Mouse (Mus musculus) left cerebral cortex, postnatal 10 days (tissue): Measurements from ENCODE around the gene Ppp1r8. TPM values are rescaled to one million over a fixed set of nuclear protein-coding genes. Genes with fewer than 3 reads are reported as not detected.
"Not testable (repeated sequence)": the region's sequence is repeated elsewhere in the genome, so short reads cannot be mapped to it uniquely, and the experiment has no call there.

ENCODE experiments used
- DNase-seq, 2 experiments: peaks; one replicate each; pipeline ENCODE4 v3.0.0; 2021 to 2022; ENCODE audit warnings: low spot score in 2 of 2, mixed read lengths in 1 of 2; ENCODE audit errors: extremely low spot score in 1 of 2
- intact Hi-C: fragments of 180-260 bp; cut with DNase I; formaldehyde crosslinking; loops from one replicate; pipeline ENCODE4 v1.15.1; 2025
- total RNA-seq, 2 experiments: library from RNA; stranded (reverse); gene quantifications; 2 replicates each; pipeline ENCODE4 v1.2.3; 2021

The Ppp1r8 gene
- total RNA-seq, 2 experiments from 2014 or later: 44.9 to 45.0 TPM

DNA sequence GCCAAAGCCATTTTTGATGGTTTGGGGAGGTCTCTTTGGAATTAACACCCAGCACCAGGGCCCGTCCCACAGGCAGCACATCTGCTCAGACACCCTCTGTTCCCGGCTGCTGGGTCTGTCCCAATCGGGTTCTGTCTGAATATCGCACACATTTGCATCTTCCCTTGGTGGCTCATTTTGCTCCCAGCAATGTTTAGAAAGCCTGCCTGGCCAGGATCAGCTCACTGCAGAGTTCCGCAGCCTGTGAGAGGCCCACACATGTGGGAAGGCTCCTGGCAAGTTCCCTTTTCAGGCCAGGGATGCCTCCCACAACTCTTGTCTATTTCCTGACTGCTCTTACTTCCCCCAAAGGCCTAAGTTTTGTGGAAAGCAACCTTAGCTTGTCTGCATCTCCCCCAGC is 33.3 kb downstream of the Ppp1r8 start:
- intact Hi-C loops: no loop called here

GRCm38 (mm10) chr4:132807771-132808641 is 35.0 kb downstream of the Ppp1r8 start:
- intact Hi-C loops: no loop called here
- no peak for DNase-seq

More for the DNA sequence above, 33.3 kb downstream of the Ppp1r8 start:
- DNase-seq: no peak

DNA sequence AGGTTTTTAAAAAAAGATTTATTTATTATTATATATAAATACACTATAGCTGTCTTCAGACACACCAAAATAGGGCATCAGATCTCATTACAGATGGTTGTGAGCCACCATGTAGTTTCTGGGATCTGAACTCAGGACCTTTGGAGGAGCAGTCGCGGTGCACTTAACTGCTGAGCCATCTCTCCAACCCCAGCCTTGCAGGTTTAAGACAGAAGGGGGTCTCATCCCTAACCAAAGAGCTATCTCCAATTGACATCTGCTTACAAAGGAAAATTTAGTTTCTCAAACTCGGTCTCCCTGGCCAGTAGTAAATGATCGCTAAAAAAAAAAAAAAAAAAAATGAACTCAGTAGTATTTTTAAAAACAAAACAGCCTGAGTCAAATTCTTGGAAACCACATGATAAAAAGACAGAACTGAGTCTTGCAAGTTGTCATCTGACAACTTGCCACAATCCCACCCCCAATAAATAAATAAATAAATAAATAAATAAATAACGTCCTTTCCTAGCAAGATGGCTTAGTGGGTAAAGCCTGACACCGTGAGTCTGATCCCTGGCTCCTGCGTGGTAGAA is 36.3 kb downstream of the Ppp1r8 start:
- intact Hi-C loops: no loop called here
- DNase-seq: no peak

DNA sequence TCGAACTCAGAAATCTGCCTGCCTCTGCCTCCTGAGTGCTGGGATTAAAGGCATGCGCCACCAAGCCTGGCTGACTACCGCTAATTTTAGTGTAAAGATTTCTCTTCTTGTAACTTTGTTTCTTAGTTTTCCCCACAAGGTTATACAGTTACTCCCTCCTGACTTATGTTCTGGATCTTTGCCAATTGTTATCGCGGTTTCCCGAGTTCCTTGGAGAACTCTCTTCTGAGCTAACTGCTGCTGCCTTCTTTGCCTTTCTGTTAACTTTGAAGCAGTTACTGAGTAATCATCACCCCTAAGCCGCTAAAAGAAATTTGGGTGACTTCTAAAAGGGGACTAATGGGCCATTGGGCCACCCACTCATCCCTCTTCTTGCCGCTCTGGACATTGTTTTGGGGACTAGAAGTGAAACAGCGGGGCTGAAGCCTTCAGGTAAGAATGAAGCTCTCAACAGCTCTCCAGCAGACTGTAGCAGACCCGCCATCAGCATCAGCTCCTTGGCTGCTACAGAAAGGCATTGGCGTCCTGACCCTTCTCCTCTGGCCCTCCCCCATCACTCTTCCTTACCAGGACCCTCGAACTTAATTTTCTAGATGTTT is 37.3 kb downstream of the Ppp1r8 start:
- no peak for DNase-seq
- intact Hi-C loops: no loop called here

GRCm38 (mm10) chr4:132805146-132805545 is 37.8 kb downstream of the Ppp1r8 start:
- intact Hi-C loops: no loop called here
- no peak for DNase-seq

DNA sequence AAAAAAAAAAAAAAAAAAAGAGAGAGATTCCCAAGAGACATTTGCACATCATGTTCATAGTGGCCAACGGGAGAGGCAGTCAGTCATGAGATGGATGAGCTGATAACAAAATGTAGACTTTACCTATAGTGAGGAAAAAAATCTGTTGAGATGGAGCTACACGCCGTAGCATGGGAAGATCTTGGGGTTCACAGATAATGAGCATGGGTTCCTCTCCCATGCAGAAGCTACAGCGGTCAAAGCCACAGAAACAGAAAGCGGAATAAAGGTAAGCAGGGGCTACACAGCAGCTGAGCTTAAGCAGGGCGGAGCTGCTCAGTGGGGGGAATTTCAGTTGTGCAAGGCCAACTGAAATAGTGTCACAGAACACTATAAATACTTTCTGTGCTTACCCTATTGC is 38.6 kb downstream of the Ppp1r8 start:
- no peak for DNase-seq
- intact Hi-C loops: no loop called here

DNA sequence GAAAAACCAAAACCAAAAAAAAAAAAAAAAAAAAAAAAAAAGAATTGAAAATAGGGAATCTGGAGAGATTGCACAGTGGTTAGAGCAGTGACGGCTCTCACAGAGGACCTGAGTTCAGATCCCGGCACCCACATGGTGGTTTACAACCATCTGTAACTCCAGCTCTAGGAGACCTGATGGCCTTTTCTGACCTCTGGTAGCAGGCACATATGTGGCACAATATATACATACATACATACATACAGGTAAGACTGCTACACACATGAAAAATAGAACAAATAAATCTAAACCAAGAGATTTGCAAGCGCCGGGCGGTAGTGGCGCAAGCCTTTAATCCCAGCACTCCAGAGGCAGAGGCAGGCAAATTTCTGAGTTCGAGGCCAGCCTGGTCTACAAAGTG is 39.1 kb downstream of the Ppp1r8 start:
- intact Hi-C loops: no loop called here
- no peak for DNase-seq

- DNase-seq: no peak
- intact Hi-C loops: no loop called here
These were observed 39.8 kb downstream of the Ppp1r8 start for GRCm38 (mm10) chr4:132803212-132803611.

DNA sequence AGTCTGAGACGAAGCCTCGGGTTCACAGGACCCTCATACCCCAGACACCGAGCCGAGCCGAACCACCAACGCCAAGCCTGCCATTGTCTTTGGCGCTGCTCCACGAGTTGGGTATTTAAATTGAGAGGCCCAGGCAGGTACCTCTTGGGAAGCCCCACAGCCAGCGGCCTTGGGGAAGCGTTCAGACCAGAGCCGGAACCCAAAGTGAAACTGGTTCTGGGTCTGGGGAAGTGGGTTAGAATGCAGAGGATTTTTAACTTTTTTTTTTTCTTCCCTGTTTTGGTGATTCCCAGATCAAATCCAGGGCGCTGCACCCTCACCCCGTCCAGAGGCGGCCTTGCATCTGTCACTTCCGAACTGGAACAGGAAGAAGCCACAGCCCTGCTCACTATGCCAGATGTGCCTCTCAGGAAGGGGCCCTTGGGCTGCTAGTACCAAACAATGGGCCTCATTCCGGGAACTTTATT is 40.8 kb downstream of the Ppp1r8 start:
- peak in 1 of 2 experiments; percentile 31 for DNase-seq
- intact Hi-C loops: no loop called here

GRCm38 (mm10) chr4:132801176-132802077 is 41.5 kb downstream of the Ppp1r8 start:
- DNase-seq: no peak
- intact Hi-C loops: no loop called here

DNA sequence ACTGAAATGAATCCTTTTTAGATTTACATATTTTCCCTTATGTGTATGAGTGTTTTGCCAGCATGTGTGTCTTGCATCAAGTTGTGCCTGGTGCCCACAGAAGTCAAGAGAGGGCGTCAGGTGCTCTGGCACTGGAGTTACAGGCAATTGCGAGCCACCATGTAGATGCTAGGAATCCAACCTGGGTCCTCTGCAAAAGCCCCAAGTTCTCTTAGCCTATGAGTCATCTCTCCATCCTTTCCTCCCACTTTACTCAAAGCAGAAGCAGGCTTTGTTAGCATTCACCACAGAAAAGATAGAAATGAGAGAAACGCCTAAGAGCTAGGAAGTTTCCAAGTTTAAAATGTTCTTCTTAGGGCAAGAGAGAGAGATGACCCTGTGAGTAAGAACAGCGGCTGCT is 43.1 kb downstream of the Ppp1r8 start:
- intact Hi-C loops: no loop called here
- no peak for DNase-seq

DNA sequence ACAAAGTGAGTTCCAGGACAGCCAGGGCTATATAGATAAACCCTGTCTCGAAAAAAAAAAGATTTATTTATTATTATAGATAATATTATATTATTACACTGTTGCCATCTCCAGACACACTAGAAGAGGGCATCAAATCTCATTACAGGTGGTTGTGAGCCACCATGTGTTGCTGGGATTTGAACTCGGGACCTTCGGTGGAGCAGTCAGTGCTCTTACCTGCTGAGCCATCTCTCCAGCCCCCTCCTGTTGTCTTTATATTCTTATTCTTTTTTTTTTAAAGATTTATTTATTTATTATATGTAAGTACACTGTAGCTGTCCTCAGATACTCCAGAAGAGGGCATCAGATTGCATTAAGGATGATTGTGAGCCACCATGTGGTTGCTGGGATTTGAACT is 44.3 kb downstream of the Ppp1r8 start:
- intact Hi-C loops, DNase-seq: not testable (repeated sequence)

DNA sequence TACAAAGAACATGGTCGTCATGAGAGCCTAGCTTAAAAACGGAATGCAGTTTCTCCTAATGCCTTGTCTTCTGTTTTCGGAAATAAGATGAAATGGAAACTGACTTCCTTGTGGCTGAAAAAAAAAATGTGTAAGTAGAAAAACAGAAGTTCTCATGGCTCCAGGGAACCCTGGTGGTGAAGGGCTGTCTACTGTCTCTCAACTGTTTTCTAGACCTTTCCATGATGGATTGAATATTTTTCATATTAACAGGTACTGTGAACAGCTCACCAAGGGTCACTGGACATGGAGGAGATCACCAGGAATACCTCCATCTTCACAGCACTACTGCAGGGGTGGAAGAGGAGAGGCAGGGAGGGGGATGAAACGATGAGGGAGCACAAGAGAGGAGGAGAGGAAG is 44.9 kb downstream of the Ppp1r8 start:
- intact Hi-C loops: no loop called here
- no peak for DNase-seq

DNA sequence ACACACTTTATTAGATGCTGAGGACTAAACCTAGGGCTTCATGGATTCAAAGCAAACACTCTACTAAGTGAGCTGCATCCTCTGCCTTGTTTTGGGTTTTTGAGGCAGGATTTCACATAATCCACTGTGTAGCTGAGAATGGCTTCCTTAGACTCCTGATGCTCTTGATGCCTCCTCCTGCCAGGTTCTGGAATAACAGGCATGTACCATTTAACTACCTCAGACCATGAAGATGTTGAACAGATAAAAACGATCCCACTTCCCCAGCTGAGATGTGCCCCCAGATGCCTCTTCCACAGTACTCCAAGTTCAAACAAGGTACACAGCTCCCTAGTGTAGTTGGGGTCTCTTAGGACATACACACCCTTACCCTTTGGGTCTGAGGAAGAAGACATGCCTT is 45.5 kb downstream of the Ppp1r8 start:
- no peak for DNase-seq
- intact Hi-C loops: no loop called here

- DNase-seq: peak in 1 of 2 experiments; percentile 86
- intact Hi-C loops: no loop called here
These were observed 46.6 kb downstream of the Ppp1r8 start, which contains the start of gene Themis2 for GRCm38 (mm10) chr4:132796196-132796886. Gene Themis2, minus strand, starts transcription at chr4:132796387.

- DNase-seq: no peak
- intact Hi-C loops: no loop called here
These were observed 47.8 kb downstream of the Ppp1r8 start for GRCm38 (mm10) chr4:132795171-132795570.

- no peak for DNase-seq
- intact Hi-C loops: no loop called here
These were observed 48.2 kb downstream of the Ppp1r8 start for GRCm38 (mm10) chr4:132794760-132795159.

DNA sequence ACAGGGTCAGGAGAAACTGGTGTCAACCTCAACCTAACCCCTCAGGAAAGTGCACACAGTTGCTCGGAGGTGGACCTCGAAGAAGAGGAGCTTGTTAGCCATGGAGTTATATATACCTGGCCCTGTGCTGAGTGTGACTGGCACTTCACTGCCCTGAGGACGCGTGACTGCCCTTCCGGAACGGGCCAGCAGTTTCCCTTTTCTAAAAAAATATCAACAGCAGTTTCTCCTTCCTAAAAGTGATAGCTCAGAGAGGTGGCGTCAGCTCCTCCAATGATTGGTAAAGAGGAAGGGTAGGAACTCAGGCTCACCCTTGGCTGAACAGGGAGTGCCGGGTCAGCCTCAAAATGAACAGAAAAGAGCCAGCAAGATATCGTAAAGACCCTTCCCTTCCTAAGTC is 48.9 kb downstream of the Ppp1r8 start:
- DNase-seq: no peak
- intact Hi-C loops: no loop called here
